Mouse (Mus musculus): ENCODE measurements around the gene Rexo5.

- TF ChIP-seq EP300 (IDR thresholded peaks at IDR 0.05; ENCODE audit: low read depth) (no peak), CTCF (IDR thresholded peaks at IDR 0.05; ENCODE audit: low read depth) (no peak)
These were observed 61.2 kb downstream of the Rexo5 start for GRCm38 (mm10) chr7:119855031-119855430.

All from heart, postnatal 0 days (tissue).